10 mouse cellular contexts compared by ENCODE assay signal in the genomic region with DNA sequence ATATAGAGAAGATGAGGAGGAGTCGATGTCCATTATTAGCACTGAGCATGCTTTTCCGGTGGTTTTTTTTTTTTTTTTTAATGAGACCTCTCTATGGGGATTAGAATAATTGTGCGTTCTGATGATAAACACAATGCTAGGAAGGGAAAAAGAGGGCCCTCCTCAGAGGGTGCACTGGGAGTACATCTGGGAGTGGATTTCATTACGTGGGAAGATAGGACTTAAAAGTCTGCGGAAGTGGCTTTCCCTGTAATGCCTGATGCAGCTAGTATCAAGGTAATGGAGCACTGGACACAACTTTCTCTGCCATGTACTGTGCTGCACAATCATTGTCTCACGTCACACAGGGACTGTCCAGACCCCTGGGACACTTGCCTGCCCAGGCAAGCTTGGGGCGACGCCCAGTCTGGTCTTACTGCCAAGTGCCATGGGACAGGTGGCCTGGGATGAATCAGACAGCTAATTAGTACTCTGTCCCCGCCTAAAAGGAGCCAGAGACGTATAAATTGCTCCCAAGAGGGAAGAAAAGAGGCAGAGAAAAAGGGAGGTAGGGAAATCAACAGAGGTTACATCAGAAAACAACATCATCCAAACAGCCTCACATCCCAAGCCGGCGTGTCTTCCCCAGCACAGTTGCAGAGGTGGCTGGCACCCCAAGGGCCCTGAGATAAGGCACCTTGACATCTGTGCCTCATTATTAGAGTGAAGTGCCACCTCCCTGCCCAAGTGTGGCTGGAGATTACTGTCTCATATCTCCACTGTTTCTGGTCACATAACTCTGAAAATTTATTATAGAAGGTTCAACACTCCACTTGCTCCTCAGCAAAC.
DNase-seq lines count a peak whose midpoint lies in the region.
"Had no signal": no experiment of that assay in that cellular context is flagged by ENCODE, and none has a peak within 500 bp of the region (broad histone marks: within the 10 kb centered on the region; RNA-seq: fewer than 3 reads in every experiment).

No protein-coding gene starts in this region.

- intact Hi-C loops in gastrocnemius, postnatal 36 days (cut with DNase I) = no loop called here
- intact Hi-C loops in left cerebral cortex, postnatal 36 days (cut with DNase I) = no loop called here

- peak; percentile 62 for DNase-seq in adrenal gland, postnatal 10 days
- no peak for DNase-seq in adrenal gland, adult 8-10 months
- peak; percentile 92 for DNase-seq in MN1 (ENCODE audit: low spot score)
- DNase-seq in cerebellum, adult 9-11 months = peak; percentile 66
- DNase-seq in gastrocnemius, postnatal 36 days = peak; percentile 39 to 64
- no peak for DNase-seq in frontal cortex, postnatal 10 days (ENCODE audit: low spot score in 2 of 2)
- DNase-seq in left cerebral cortex, postnatal 36 days (ENCODE audit: low spot score in 2 of 2) = no peak
- DNase-seq in ovary, postnatal 14 days (ENCODE audit: low spot score) = no peak
- DNase-seq: kidney, adult 2 months; retina, postnatal 1 day had no signal

Comparison
In these comparisons a context has a peak if more than half of its experiments do, and no peak if none do; other contexts are left out.
1. DNase-seq: peak in adrenal gland, postnatal 10 days (single experiment), MN1 (single experiment), cerebellum, adult 9-11 months (single experiment) and gastrocnemius, postnatal 36 days (2 of 2); none in adrenal gland, adult 8-10 months (single experiment), frontal cortex, postnatal 10 days (0 of 2), left cerebral cortex, postnatal 36 days (0 of 2) and ovary, postnatal 14 days (single experiment).